Mouse (Mus musculus): ENCODE measurements around the gene Stab2. TPM values are rescaled to one million over a fixed set of nuclear protein-coding genes. Genes with fewer than 3 reads are reported as not detected.

Gene Stab2
- polyA plus RNA-seq, 1 experiment from 2014 or later: 0.08 TPM

DNA sequence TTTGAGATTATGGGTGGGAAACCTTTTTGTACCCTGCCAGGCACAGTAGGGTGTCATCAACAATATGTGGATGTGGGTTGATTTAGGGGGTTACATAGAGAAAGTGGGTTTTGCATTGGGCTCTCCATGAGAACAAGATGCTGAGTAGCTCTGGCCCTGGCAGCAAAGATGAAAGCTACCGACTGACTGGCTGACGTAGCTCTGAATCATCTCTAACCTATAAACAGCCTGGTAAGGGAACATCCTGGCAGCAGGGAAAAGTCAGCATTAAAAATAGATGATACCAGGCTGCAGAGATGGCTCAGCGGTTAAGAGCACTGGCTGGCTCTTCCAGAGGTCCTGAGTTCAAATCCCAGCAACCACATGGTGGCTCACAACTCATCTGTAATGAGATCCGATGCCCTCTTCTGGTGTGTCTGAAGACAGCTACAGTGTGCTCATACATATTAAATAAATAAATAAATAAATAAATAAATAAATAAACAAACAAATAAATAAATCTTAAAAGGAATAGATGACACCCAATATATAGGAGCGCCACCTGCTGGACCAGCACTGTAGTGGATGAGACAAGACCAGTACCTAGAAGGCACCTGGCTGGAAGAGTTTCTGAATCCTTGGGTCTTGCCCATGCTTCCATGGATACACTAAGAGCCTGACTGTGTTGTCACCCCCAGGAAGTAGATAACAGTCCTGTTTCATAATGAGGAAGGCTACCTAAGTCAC, 31.7 kb downstream of the Stab2 start:
- peaks cover 6% of the 10 kb centered on the region; the same call in 1 of the 2 replicates for H3K4me1 ChIP-seq
- no peak overlapping the region for H3K4me3 ChIP-seq
- H3K9ac ChIP-seq (replicated peaks): no peak overlapping the region
- H3K27ac ChIP-seq (replicated peaks): no peak overlapping the region
- H3K36me3 ChIP-seq: no peaks in the 10 kb centered on the region
- no peak overlapping the region for H3K4me2 ChIP-seq (replicated peaks)
- H3K9me3 ChIP-seq: no peaks in the 10 kb centered on the region
- H3K27me3 ChIP-seq: no peaks in the 10 kb centered on the region
- ATAC-seq (replicated peaks): no peak
- 82% methylated on average over 5 of the region's 5 CpGs for WGBS

DNA sequence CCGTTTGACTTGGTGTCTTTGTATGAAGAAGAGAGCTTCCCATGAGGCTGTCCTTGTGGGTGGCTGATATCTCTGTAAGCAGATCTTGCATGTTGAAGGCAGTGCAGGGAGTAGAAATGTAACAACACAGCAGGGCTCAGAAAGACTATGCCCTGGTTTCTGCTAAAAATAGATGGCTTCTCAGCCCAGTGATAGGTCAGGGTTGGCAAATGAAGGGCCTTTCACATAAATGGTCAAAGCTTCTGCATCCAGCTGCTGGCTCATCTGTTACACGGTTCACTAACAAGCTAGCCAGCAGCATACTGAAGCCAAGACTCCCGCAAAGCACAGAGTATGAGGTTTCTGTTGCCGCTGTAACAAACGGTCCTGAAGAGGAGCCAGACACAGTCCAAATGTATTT, 34.5 kb downstream of the Stab2 start:
- Histone ChIP-seq H3K4me2 (replicated peaks) (no peak overlapping the region), H3K4me1 (peaks cover 6% of the 10 kb centered on the region; the same call in 1 of the 2 replicates), H3K9me3 (no peaks in the 10 kb centered on the region), H3K36me3 (no peaks in the 10 kb centered on the region), H3K27me3 (no peaks in the 10 kb centered on the region), H3K4me3 (no peak overlapping the region), H3K9ac (replicated peaks) (no peak overlapping the region), H3K27ac (replicated peaks) (no peak overlapping the region)
- no peak for ATAC-seq (replicated peaks)
- 84% methylated on average over 5 of the region's 5 CpGs for WGBS

DNA sequence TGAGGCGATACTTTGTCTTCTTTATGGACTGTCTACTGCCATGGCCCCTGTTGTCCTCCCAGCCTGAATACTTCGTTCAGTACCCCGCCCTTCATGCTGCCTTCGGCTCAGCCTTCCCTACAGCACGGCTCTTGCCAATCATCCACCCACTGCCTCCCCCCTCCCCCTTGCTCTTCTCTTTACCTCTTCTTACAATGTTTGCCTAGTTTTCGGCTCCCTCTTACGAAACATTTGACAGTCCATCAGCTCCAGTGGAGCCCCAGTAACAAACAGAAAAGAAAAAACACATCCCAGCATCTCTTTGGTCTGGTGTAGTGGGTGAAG, 35.4 kb downstream of the Stab2 start:
- Histone ChIP-seq H3K27me3 (no peaks in the 10 kb centered on the region), H3K4me1 (peaks cover 6% of the 10 kb centered on the region; the same call in 1 of the 2 replicates), H3K4me3 (no peak overlapping the region), H3K27ac (replicated peaks) (no peak overlapping the region), H3K9ac (replicated peaks) (no peak overlapping the region), H3K36me3 (no peaks in the 10 kb centered on the region), H3K9me3 (no peaks in the 10 kb centered on the region), H3K4me2 (replicated peaks) (peak overlapping the region; percentile 39; the same call in 1 of the 2 replicates)
- ATAC-seq (replicated peaks): peak; percentile 57; the same call in 1 of the 2 replicates
- WGBS: 30% methylated on average over 7 of the region's 7 CpGs

DNA sequence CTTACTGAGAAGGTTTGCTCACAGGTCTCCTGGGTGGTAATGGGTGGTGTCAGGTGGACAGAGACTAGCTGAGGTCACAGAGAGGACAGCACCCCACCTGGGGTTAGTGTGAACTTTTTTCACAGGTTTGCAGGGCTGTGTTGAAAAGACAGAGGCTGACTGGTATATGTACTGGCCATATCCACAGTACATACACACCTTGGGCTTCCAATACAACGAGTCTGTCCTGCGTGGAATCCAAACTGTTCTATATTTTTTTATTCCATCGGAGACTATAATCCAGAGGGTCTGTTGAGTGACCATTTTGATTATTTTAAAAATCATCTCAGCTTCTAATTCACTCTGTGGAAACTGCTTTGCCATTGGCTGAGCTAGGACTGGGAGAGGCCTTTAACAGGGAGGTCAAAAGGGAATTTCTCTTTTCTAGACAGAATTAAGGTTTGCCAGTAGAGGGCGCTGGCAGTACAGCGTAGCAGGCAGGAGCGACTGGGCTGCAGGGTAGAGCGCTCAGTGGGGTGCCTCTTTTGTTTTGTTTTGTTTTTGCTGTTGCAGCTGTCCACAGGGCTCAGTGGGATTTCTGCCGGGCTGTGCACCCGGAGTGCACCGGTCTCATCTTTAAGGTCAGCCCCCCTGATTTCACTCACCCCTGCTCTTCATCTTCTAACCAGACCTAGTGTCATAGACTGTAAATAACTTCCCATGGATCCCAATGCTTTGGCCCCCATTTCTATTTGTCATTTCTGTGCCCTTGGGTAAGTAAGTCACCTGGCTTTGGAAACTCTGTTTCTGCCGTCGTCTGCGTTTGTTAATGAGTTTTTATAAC, 35.9 kb downstream of the Stab2 start:
- Histone ChIP-seq H3K4me3 (peak overlapping the region; percentile 24), H3K9ac (replicated peaks) (no peak overlapping the region), H3K4me1 (peaks cover 6% of the 10 kb centered on the region; the same call in 1 of the 2 replicates), H3K9me3 (no peaks in the 10 kb centered on the region), H3K4me2 (replicated peaks) (peak overlapping the region; percentile 39), H3K27me3 (no peaks in the 10 kb centered on the region), H3K36me3 (no peaks in the 10 kb centered on the region), H3K27ac (replicated peaks) (no peak overlapping the region)
- WGBS: 23% methylated on average over 13 of the region's 13 CpGs
- ATAC-seq (replicated peaks): peak; percentile 73

DNA sequence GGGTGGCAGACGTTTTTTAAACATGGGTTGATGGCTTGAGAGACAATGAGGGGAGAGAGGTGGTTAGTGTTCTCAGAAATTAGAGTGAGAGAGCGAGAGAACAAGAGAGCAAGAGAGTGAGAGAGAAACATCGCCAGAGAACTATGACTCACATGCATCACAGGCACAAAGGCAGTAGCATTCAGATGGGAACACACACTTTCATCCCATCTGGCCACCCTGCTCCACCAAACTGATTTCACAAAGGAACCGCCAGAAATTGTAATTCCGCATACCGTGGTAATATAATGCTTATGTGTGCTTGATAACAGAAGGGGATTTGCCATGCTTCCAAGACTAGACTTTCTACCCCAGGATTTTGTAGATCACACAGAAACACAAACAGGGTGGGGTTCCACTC, 38.5 kb downstream of the Stab2 start:
- H3K4me2 ChIP-seq (replicated peaks): no peak overlapping the region
- H3K9ac ChIP-seq (replicated peaks): no peak overlapping the region
- H3K27ac ChIP-seq (replicated peaks): no peak overlapping the region
- no peaks in the 10 kb centered on the region for H3K27me3 ChIP-seq
- no peaks in the 10 kb centered on the region for H3K9me3 ChIP-seq
- no peak overlapping the region for H3K4me3 ChIP-seq
- ATAC-seq (replicated peaks): no peak
- no peaks in the 10 kb centered on the region for H3K36me3 ChIP-seq
- WGBS: 66% methylated on average over 6 of the region's 6 CpGs
- H3K4me1 ChIP-seq: peaks cover 6% of the 10 kb centered on the region; the same call in 1 of the 2 replicates

DNA sequence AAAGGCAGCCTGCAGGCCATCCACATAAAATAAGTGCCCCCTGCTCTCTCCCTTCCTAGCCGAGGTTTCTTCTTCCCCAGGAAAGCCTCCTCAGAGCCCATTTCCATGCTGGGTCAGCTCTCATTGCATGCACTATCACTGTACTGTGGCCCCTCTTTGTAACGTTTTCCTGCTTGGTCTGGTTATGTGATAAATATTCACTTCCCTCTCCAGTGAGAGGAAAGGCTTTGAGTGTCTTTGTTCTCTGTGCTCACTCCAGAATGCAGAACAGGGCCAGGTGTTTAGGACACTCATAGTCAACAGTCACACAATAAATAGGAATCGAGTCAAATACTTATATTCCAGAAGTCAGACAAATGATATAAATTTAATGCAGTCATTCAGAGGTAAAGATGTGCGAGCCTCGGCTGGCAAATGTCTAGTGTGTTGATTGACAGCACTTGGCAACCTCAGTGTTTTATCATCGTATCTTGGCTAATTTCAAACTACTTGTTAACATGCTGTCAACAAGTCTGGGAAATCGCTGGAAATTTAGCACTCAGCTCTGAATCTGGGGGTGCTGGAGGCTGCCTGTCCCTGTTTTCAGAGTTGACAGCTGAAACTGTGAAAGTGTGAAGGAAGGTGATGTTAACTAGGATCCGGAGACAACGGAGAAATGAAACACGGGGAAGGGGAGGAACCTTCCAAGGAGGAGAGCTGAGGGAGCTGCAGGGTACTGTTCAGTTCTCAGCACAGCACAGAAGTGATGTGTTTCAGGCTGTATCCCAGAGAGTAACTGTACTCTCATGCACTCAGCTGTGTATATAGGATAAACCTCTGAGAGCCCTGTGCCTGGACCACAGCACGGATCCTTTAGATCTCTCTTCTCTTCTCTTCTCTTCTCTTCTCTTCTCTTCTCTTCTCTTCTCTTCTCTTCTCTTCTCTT, 46.0 kb downstream of the Stab2 start:
- 33% methylated on average over 11 of the region's 11 CpGs for WGBS
- Histone ChIP-seq H3K9me3 (no peaks in the 10 kb centered on the region), H3K9ac (replicated peaks) (no peak overlapping the region), H3K4me3 (no peak overlapping the region), H3K27ac (replicated peaks) (peak overlapping the region; percentile 79), H3K27me3 (no peaks in the 10 kb centered on the region), H3K4me1 (peaks cover 12% of the 10 kb centered on the region), H3K36me3 (no peaks in the 10 kb centered on the region), H3K4me2 (replicated peaks) (no peak overlapping the region)
- peak; percentile 92 for ATAC-seq (replicated peaks)

DNA sequence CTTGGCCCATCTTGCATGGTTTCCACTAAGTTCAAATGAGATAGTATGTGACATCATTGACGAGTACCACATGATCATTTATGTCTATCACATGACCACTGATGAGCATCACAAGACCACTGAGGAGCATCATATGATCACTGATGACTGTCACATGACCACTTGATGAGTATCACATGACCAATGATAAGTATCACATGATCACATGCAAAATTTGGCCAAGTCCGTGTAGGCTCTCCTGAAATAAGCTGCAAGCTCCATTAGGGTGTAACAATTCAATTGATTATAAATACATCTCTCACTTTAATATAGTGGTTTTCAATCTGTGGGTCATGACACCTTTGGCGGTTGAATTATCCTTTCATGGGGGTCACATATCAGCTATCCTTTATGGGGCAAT, 52.5 kb downstream of the Stab2 start:
- Histone ChIP-seq H3K4me3 (no peak overlapping the region), H3K27ac (replicated peaks) (no peak overlapping the region), H3K27me3 (no peaks in the 10 kb centered on the region), H3K9ac (replicated peaks) (no peak overlapping the region), H3K36me3 (no peaks in the 10 kb centered on the region), H3K4me1 (no peaks in the 10 kb centered on the region), H3K4me2 (replicated peaks) (no peak overlapping the region), H3K9me3 (no peaks in the 10 kb centered on the region)
- ATAC-seq (replicated peaks): no peak
- 93% methylated on average over 3 of the region's 3 CpGs for WGBS

DNA sequence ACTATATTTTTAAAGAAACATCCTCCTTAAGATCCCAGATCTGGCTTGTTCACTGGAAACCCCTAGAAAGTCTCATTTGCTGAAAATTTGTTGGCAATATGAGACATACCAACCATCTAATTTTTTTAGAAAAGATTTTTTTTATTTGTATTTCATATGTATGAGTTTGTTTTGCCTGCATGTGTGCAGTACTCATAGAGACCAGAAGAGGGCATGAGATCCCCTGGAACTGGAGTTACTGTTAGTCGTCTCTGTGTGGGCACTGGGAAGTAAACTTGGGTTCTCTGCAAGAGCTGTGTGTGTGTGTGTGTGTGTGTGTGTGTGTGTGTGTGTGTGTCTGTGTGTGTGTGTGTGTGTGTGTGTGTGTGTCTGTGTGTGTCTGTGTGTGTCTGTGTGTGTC, 55.1 kb downstream of the Stab2 start:
- Histone ChIP-seq H3K27me3 (no peaks in the 10 kb centered on the region), H3K9me3 (no peaks in the 10 kb centered on the region), H3K27ac (replicated peaks) (no peak overlapping the region), H3K9ac (replicated peaks) (no peak overlapping the region), H3K4me3 (no peak overlapping the region), H3K36me3 (no peaks in the 10 kb centered on the region), H3K4me2 (replicated peaks) (no peak overlapping the region), H3K4me1 (no peaks in the 10 kb centered on the region)
- ATAC-seq (replicated peaks): no peak
- WGBS: 71% methylated on average over 1 of the region's 1 CpGs

DNA sequence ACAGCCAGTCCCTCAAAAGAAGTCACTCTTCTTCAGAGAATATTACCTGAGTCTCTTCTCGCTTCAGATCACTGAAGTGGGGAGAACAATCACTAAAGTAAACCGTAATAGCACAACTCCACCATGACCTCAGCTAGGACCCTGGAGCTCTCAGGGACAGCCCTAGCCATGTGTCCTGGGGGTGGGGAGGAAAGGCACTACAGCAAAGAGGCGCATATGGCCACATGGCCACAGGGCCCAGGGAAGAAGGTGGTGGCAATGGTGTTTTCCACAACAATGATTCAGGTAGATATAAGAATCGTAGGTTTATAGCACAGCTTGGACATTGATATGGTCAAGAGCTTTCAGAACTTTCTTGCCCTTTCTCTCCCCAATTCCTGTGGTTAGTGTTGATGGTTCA, 57.0 kb downstream of the Stab2 start:
- Histone ChIP-seq H3K4me2 (replicated peaks) (no peak overlapping the region), H3K27me3 (no peaks in the 10 kb centered on the region)

DNA sequence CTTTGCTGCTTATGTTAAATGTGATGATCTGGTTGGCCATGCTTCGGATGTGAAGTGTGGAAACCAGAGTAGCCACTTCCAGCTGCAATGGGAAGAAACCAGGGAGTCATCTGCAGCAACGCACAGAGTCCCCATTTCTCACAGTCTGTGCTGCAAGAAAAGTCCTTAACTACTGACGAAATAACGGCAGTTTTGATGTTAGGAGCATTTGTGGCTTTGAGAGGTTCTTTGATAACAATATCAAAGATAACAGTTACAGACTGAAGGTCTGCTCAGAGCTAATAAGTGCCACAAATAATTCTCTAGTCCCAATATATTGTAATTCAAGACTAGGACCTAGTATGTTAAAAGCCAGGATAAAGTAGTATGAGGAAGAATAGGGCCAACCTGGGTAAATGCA, 57.9 kb downstream of the Stab2 start:
- no peak overlapping the region for H3K4me3 ChIP-seq
- H3K9me3 ChIP-seq: no peaks in the 10 kb centered on the region
- 89% methylated on average over 4 of the region's 4 CpGs for WGBS
- H3K36me3 ChIP-seq: no peaks in the 10 kb centered on the region
- H3K27me3 ChIP-seq: no peaks in the 10 kb centered on the region
- H3K4me2 ChIP-seq (replicated peaks): no peak overlapping the region
- H3K9ac ChIP-seq (replicated peaks): no peak overlapping the region
- no peak for ATAC-seq (replicated peaks)
- no peak overlapping the region for H3K27ac ChIP-seq (replicated peaks)
- H3K4me1 ChIP-seq: no peaks in the 10 kb centered on the region; the same call in 1 of the 2 replicates

More for the DNA sequence above, 57.0 kb downstream of the Stab2 start:
- no peak overlapping the region for H3K4me3 ChIP-seq
- WGBS: 95% methylated on average over 4 of the region's 4 CpGs
- no peak for ATAC-seq (replicated peaks)
- H3K4me1 ChIP-seq: no peaks in the 10 kb centered on the region; the same call in 1 of the 2 replicates
- no peaks in the 10 kb centered on the region for H3K36me3 ChIP-seq
- H3K27ac ChIP-seq (replicated peaks): no peak overlapping the region
- no peaks in the 10 kb centered on the region for H3K9me3 ChIP-seq
- no peak overlapping the region for H3K9ac ChIP-seq (replicated peaks)

DNA sequence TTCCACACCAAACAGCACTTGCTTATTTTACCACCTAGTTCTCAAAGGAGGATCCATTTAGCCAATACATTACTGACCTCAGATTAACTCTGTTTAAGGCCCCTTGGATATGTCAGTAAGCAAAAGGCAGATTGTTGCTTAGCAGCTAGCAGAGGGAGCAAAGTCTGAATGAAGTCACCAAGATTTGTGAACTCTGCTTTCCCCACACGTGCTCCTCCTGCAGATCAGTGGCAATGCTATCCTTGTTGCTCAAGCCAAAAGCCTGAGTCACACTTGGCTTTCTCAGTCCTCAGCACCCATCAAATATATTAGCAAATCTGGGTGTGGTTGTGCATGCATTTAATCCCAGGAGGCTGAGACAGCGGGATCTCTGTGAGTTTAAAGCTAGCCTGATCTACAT, 60.3 kb downstream of the Stab2 start:
- Histone ChIP-seq H3K4me3 (no peak overlapping the region), H3K4me2 (replicated peaks) (no peak overlapping the region), H3K27ac (replicated peaks) (no peak overlapping the region), H3K9ac (replicated peaks) (no peak overlapping the region), H3K4me1 (no peaks in the 10 kb centered on the region; the same call in 1 of the 2 replicates), H3K27me3 (no peaks in the 10 kb centered on the region), H3K36me3 (no peaks in the 10 kb centered on the region), H3K9me3 (no peaks in the 10 kb centered on the region)
- WGBS: 75% methylated on average over 2 of the region's 2 CpGs
- no peak for ATAC-seq (replicated peaks)

DNA sequence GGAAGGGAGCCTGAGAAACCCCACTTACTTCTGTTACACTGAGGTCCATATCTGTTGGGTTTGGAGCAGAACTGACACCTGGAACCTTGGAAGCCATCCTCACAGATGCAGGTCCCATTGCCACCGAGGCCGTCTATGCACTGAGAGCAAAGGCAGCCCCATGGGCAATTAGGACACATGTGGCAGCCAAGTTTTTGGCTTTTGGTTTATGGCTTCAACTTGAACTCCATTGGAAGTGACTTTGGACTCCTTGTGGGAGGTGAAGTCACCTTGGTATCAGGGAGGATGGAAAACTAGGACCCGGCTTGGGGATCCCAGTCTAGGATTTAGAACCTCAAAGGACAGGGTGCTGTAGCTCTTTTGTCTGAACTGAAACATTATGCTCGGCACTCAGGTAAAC, 67.2 kb downstream of the Stab2 start:
- Histone ChIP-seq H3K9me3 (no peaks in the 10 kb centered on the region), H3K27me3 (no peaks in the 10 kb centered on the region), H3K4me3 (no peak overlapping the region), H3K27ac (replicated peaks) (no peak overlapping the region), H3K4me1 (no peaks in the 10 kb centered on the region), H3K4me2 (replicated peaks) (no peak overlapping the region), H3K36me3 (no peaks in the 10 kb centered on the region), H3K9ac (replicated peaks) (no peak overlapping the region)
- no peak for ATAC-seq (replicated peaks)
- WGBS: 96% methylated on average over 4 of the region's 4 CpGs
